Mouse (Mus musculus) intestine, postnatal 0 days (tissue): ENCODE measurements around the gene Tbxas1. TPM values are rescaled to one million over a fixed set of nuclear protein-coding genes. Genes with fewer than 3 reads are reported as not detected.
A peak's percentile ranks its signal among the peaks of the same experiment; 100 is the strongest.

ENCODE experiments used
- ATAC-seq: fragments of 200-750 bp; cut with Nextera tagmentation; 2 replicates; pipeline ENCODE4 v1.8.0; 2017; ENCODE audit warnings: mild to moderate bottlenecking, moderate TSS enrichment, moderate library complexity
- H3K27ac ChIP-seq: fragments of 300-500 bp; sonication (generic); 2 replicates; pipeline ENCODE4 v1.5.1; 2014; ENCODE audit warnings: mild to moderate bottlenecking, low read depth, low read length, moderate library complexity
- H3K27me3 ChIP-seq: fragments of 300-500 bp; sonication (generic); replicated peaks from 2 replicates; pipeline ENCODE4 v1.6.1; 2014; ENCODE audit warnings: low read length, mixed read lengths; ENCODE audit not compliant: control insufficient read depth, insufficient read depth
- H3K36me3 ChIP-seq: fragments of 300-500 bp; sonication (generic); 2 replicates; pipeline ENCODE4 v1.6.1; 2014; ENCODE audit warnings: mild to moderate bottlenecking, moderate library complexity; ENCODE audit not compliant: control insufficient read depth, insufficient read depth
- H3K4me1 ChIP-seq: fragments of 300-500 bp; sonication (generic); replicated peaks from 2 replicates; pipeline ENCODE4 v1.6.1; 2014; ENCODE audit warnings: antibody characterized with exemption, low read length, mixed read lengths; ENCODE audit not compliant: control insufficient read depth, insufficient read depth
- H3K4me2 ChIP-seq: fragments of 300-500 bp; sonication (generic); replicated peaks from 2 replicates; pipeline ENCODE4 v1.6.1; 2014; ENCODE audit warnings: low read depth, mild to moderate bottlenecking, moderate library complexity
- H3K4me3 ChIP-seq: fragments of 300-500 bp; sonication (generic); 2 replicates; pipeline ENCODE4 v1.5.1; 2014; ENCODE audit warnings: low read depth, low read length
- H3K9ac ChIP-seq: fragments of 300-500 bp; sonication (generic); 2 replicates; pipeline ENCODE4 v1.6.1; 2014; ENCODE audit warnings: mild to moderate bottlenecking, low read depth, low read length
- H3K9me3 ChIP-seq: fragments of 300-500 bp; sonication (generic); 2 replicates; pipeline ENCODE4 v1.6.1; 2016; ENCODE audit warnings: mixed run types; ENCODE audit not compliant: control insufficient read depth
- CTCF ChIP-seq: sonication (generic); IDR thresholded peaks from 2 replicates; pipeline ENCODE4 v1.5.1; 2016; ENCODE audit warnings: low read depth, mild to moderate bottlenecking, control low read depth, antibody characterized with exemption, moderate library complexity
- WGBS: fragments of 180-500 bp; shearing (Covaris S2); extraction: QIAGEN DNeasy Blood & Tissue Kit; methylation state at CpG from one replicate; pipeline ENCODE4 v1.1.7; 2014; 5-methylcytosine and 5-hydroxymethylcytosine counted together
- polyA plus RNA-seq: library from polyadenylated mRNA; unstranded; fragments of >200 nt; fragmentation: Nextera tagmentation; extraction: Ambion mirVana; gene quantifications from 2 replicates; pipeline ENCODE4 v1.2.1, GENCODE M21; 2015

The Tbxas1 gene
- polyA plus RNA-seq, 1 experiment from 2014 or later: 2.1 TPM

GRCm38 (mm10) chr6:38976355-38976754, 101.2 kb downstream of the Tbxas1 start:
- Histone ChIP-seq H3K4me1 (peaks cover 7% of the 10 kb centered on the region; the same call in 1 of the 2 replicates), H3K27me3 (no peaks in the 10 kb centered on the region), H3K9me3 (no peaks in the 10 kb centered on the region), H3K36me3 (no peaks in the 10 kb centered on the region), H3K4me3 (no peak overlapping the region), H3K9ac (no peak overlapping the region), H3K4me2 (no peak overlapping the region), H3K27ac (no peak overlapping the region)
- no peak for TF ChIP-seq CTCF
- peak; percentile 62 for ATAC-seq
- 44% methylated on average over 2 of the region's 2 CpGs for WGBS

- Histone ChIP-seq H3K27ac (no peak overlapping the region), H3K4me2 (no peak overlapping the region), H3K4me1 (peaks cover 5% of the 10 kb centered on the region; the same call in 1 of the 2 replicates), H3K36me3 (no peaks in the 10 kb centered on the region), H3K4me3 (no peak overlapping the region), H3K27me3 (no peaks in the 10 kb centered on the region), H3K9me3 (no peaks in the 10 kb centered on the region), H3K9ac (no peak overlapping the region)
- TF ChIP-seq CTCF: no peak
- peak; percentile 40; the same call in 1 of the 2 replicates for ATAC-seq
- WGBS: 50% methylated on average over 11 of the region's 11 CpGs
Observed at GRCm38 (mm10) chr6:38980921-38981715, 105.9 kb downstream of the Tbxas1 start.

GRCm38 (mm10) chr6:38982071-38982470, 106.9 kb downstream of the Tbxas1 start:
- peaks cover 3% of the 10 kb centered on the region; the same call in 1 of the 2 replicates for H3K4me1 ChIP-seq
- no peak for TF ChIP-seq CTCF
- no peaks in the 10 kb centered on the region for H3K36me3 ChIP-seq
- no peaks in the 10 kb centered on the region for H3K9me3 ChIP-seq
- 93% methylated on average over 8 of the region's 8 CpGs for WGBS
- no peak overlapping the region for H3K9ac ChIP-seq
- no peak overlapping the region for H3K4me3 ChIP-seq
- no peaks in the 10 kb centered on the region for H3K27me3 ChIP-seq
- H3K27ac ChIP-seq: no peak overlapping the region
- H3K4me2 ChIP-seq: no peak overlapping the region
- ATAC-seq: no peak

- Histone ChIP-seq H3K27me3 (no peaks in the 10 kb centered on the region), H3K9ac (no peak overlapping the region), H3K36me3 (no peaks in the 10 kb centered on the region), H3K4me2 (no peak overlapping the region), H3K9me3 (no peaks in the 10 kb centered on the region), H3K4me1 (peaks cover 3% of the 10 kb centered on the region; the same call in 1 of the 2 replicates), H3K27ac (no peak overlapping the region), H3K4me3 (no peak overlapping the region)
- TF ChIP-seq CTCF: no peak
- no peak for ATAC-seq
- whole genome bisulfite sequencing: 71% methylated on average over 4 of the region's 4 CpGs
Observed at GRCm38 (mm10) chr6:38982656-38983055, 107.5 kb downstream of the Tbxas1 start.

GRCm38 (mm10) chr6:38983060-38983459, 107.9 kb downstream of the Tbxas1 start:
- no peak overlapping the region for H3K4me3 ChIP-seq
- H3K36me3 ChIP-seq: no peaks in the 10 kb centered on the region
- no peak overlapping the region for H3K4me2 ChIP-seq
- no peak overlapping the region for H3K27ac ChIP-seq
- H3K4me1 ChIP-seq: peaks cover 3% of the 10 kb centered on the region; the same call in 1 of the 2 replicates
- H3K27me3 ChIP-seq: no peaks in the 10 kb centered on the region
- H3K9me3 ChIP-seq: no peaks in the 10 kb centered on the region
- ATAC-seq: no peak
- no peak for TF ChIP-seq CTCF
- no peak overlapping the region for H3K9ac ChIP-seq
- whole genome bisulfite sequencing: 51% methylated on average over 7 of the region's 7 CpGs

GRCm38 (mm10) chr6:38984626-38985025, 109.4 kb downstream of the Tbxas1 start:
- no peak overlapping the region for H3K4me2 ChIP-seq
- no peak overlapping the region for H3K27ac ChIP-seq
- 98% methylated on average over 2 of the region's 2 CpGs for WGBS
- no peaks in the 10 kb centered on the region for H3K9me3 ChIP-seq
- no peaks in the 10 kb centered on the region for H3K27me3 ChIP-seq
- H3K36me3 ChIP-seq: no peaks in the 10 kb centered on the region
- no peak overlapping the region for H3K4me3 ChIP-seq
- no peak for TF ChIP-seq CTCF
- peaks cover 3% of the 10 kb centered on the region; the same call in 1 of the 2 replicates for H3K4me1 ChIP-seq
- no peak for ATAC-seq
- no peak overlapping the region for H3K9ac ChIP-seq
